Mouse (Mus musculus) embryo, embryonic 10.5 days (tissue): ENCODE results near the gene Macrod1.
A peak's percentile ranks its signal among the peaks of the same experiment; 100 is the strongest.
"Not testable (repeated sequence)": the region's sequence is repeated elsewhere in the genome, so short reads cannot be mapped to it uniquely, and the experiment has no call there.

ENCODE experiments used
- DNase-seq: peaks from one replicate; pipeline ENCODE4 v3.0.0-alpha.2; 2015; ENCODE audit warnings: low spot score

Gene Macrod1

DNA sequence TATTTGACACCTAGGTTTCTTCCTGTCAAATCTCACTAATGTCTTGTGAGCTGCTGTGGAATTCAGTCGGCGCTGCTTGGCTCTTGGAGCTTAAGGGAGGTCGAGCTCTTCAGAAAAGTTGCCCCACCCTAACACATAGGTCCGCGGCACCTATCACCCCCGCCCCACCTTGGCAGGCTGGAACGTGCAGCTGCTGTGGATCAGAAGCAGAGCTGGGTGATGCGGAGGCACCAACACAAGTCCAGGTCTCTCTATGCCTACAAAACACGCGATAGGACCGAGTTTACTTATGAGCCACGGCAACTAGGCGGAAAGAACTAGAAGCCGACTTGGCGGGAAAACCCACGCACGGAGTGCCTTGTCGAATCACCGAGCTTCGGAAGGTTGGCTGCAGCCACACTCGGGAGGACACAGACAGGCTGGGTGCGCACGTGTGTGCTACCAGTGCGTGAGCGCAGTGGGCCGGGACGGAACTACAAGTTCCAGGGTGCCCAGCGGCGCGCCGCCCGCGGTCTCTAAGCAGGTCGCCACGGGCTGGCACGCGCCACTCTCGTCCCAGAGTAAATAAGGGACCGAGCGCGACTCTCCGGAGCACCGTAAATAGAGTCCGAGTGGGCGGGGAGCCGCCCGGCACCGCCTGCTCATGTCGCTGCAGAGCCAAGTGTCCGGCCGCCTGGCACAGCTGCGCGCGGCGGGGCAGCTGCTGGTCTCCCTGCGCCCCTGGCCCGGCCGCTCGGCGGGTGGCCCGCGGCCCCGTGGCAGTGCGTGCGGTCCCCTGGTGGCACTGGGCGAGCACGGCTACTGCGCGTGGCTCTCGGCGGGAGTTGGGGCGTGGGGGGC is at the start of gene Macrod1:
Gene Macrod1 (plus strand): TSS at position 563 of the 840 bp plus-strand sequence.
- DNase-seq: peak; percentile 79

DNA sequence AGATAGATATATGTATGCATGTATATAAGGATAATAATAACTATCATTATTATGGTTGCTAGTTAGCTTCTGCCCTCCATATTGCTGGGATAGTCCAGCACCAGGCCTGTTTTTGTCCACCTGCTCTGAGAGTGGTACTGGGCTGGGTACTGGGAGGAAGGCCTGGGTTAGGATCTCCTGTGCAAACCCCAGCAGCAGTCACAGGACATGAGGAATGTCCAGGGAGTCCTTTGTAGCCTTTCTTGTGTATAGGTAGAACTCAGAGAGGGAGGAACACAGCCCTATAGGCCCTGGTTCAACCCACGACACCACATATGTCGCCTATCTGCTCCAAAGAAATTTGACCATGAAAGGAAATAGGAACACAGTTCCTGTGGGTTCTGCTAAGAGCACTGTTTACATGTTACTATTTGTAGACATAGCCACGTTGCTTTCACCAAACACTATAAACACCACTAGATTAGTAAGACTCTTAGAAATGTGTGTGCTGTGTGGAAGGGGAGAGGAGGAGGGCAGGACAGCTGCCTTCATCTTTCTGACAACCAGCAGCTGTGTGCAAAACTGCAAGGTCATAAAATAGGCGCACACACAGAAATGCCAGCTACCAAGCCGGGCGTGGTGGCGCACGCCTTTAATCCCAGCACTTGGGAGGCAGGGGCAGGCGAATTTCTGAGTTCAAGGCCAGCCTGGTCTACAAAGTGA is 49.6 kb upstream of the Macrod1 start:
- no peak for DNase-seq

DNA sequence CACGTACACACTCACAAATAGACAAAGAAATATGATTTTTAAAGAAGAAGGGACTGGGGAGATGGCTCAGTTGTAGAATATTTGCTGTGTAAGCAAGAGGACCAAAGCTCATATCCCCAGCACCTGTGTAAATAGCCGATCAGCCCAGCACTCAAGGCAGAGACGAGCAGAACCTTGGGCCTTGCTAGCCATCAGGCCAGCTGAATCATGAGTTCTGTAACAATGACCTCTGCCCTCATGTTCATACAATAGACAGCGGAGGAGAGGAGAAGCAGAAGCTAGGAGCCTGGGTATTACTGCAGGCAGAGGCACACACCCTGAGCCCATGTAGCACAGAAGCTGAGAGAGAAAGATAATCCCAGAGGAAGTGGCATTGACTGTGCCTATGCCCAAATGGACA is 44.2 kb upstream of the Macrod1 start:
- no peak for DNase-seq

DNA sequence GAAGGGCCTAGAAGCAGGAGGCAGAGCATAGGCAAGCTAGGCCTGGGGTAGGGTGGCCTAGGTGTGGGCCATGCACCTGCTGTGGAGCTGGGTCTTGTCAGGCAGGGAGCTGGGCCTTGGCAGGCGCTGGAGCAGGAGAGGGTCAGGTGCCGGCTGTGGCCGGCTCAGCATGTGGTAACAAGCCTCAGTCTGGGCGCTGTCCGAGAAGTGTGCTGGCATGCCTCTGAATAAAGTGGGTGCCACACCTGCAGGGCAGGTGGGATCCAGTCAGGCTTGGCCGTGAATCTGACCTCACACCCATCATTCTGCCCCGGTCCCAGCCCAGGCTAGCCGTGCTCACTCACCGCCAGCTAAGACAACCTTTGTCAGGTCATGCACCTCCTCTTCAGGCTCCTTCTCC is 42.6 kb upstream of the Macrod1 start:
- DNase-seq: no peak

DNA sequence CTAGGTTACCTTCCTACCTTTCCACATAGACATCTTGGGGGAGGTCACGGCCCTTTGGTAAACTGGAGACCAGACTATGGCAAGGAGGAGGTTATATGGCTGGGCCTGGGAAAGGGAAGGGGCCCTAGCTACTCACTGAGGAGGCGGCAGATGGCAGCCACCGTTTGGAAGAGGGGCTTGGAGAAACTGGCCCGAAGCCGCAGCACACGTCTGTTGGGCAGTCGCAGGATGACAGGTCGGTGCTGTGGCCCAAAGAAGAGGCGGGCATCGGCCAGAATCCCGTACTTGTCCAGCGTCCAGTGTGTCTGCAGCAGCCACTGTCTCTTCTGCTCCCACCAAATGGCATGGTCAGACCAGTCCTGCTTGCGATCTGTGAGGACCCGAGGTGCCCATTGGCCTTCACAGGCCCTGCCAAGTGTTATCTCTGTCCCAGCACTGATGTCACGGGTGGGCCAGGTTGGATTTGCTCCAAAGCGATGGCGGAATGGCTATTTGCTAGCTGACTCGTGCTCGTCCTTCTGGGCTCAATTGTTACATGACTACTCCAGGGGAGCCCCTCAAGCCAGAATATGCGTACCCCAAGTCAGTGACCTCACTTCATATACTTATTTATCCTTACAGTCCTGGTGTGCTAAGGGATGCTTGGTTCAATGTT is 42.0 kb upstream of the Macrod1 start:
- no peak for DNase-seq

DNA sequence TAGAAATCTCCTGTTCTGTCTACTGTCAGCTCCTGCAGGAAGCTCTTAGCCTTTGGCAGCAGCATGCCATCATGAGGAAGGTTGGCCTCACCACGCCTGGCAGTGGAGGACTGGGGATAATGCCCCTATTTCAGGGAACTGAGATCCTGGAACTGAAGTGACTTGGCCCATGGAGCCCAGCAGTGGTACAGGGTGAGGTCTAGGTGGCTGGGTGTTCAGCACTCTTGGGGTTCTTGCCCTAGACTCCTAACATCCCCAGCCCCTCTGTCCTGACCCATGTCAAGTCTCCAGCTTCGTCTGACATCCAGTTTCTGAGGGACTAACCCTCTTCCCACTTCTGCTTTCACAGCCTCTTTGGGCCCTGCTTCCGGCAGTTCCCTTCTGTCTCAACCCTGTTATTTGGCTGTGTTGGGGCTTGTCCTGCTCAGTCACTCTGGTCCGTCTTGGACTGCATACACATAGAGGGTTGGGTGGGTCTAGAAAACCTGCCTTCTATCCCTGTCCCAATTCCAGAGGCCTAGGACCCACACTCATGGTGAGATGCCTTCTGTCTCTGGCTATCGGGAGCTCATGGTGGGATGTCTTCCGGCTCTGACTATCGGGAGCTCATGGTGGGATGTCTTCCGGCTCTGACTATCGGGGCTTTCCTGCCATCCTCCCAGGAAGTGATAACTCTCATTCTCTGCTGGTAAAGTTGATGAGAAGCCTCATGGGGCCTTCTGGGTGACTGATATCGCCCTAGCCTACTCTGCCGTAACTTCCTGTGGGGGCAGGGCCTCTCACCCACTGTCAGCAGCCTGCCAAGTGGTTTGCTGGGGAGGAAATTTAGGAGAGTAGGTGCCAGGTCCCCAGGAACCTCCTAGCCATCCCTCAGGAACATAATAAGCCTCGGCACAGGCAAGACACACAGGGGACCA is 38.8 kb upstream of the Macrod1 start:
- no peak for DNase-seq

DNA sequence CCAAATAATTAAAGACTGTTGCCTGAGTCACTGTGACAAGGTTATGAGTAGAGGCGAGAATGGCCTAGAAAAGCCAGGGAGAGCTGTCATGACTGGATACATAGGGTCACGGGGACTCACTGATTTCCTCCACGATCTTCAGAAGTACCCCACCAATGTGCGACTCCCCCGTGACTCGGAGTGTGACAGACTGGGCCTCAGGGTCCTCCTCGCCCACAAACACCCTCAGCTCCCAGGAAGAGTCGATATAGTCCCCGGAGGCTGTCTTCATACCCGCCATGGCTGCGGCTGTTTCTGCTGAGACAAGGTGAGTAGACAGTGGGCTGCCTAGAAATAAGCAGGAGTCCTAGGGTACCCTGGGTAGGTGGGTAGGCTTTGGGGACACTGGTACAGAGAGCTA is 38.1 kb upstream of the Macrod1 start:
- DNase-seq: no peak

DNA sequence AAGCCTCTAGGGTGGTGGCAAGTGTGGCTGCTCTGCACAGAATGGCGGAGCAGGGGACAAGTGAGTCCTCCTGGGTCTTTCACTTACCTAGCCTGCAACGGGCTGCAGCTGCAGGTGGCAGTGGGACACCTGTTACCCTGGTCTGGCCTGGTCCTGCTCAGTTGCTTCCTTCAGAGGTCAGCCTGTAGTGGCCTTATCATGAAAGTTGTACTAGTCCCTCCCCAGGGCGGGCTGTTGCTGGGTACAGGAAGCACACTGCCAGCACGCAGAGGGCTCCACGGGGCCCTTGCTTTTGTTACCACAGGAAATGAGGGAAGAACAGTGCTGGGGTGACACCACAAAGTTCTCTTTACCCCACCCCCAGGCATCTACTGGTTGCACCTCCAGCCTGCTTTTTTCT is 37.4 kb upstream of the Macrod1 start, which contains the start of gene Fermt3:
Gene Fermt3 (minus strand): TSS at position 279 of the 400 bp plus-strand sequence.
- DNase-seq: peak; percentile 7

DNA sequence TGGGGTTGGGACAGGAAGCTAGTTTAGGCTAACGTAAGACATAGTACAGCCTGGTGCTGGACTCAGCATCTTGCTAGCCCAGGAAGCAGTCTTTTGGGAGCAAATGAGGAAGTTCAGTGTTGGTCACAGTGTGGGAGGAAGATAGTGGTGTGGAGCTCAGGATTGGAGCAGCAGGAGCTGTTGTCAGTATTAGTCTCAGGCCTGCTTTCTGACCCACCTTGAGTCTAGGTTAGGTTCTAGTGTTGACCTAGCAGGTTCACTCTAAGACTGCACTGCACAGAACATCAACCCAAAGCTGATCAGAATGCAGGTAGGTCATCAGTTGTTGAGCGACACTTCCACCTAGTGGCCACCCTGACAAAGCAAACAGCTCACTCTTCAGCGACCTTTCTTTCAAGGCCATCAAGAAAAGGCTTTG is 36.4 kb upstream of the Macrod1 start:
- peak; percentile 69 for DNase-seq

DNA sequence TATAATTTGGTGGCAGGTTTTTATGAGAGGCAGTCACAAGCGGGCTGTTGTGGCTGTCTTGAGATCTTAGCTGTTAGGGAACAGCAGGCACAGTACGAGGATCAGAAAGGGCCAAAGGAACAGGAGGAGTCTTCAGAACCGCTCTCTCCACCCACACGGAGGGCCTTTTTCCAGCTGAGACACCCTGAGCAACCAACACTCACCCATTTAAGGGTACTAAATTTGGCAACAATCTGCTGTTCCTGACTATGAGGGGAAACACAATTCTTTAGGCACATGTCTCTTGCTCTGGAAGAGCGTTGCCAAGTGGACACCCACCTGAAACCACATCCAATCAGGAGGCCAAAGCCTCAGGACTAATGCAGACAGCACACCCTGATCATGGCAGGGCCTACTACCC is 27.1 kb upstream of the Macrod1 start:
- DNase-seq: no peak

DNA sequence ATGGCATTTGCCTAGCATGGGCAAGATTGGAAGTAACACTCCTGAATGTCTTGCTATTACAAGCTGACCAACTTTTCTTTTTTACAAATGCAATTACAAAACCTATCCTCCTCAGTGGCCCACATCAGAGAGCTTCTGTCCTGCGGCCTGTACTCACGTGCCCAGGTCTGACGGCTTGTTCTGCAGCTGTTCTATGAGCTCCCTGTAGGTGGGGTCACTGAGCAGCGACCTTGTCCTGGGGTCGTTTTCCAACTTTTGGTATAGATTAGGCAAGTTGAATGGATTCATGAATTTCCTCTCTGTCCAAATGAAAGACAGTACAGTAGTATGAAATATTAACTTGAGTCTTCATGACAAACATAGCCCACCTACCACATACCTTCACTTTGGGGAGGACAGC is 22.6 kb upstream of the Macrod1 start:
- DNase-seq: no peak

DNA sequence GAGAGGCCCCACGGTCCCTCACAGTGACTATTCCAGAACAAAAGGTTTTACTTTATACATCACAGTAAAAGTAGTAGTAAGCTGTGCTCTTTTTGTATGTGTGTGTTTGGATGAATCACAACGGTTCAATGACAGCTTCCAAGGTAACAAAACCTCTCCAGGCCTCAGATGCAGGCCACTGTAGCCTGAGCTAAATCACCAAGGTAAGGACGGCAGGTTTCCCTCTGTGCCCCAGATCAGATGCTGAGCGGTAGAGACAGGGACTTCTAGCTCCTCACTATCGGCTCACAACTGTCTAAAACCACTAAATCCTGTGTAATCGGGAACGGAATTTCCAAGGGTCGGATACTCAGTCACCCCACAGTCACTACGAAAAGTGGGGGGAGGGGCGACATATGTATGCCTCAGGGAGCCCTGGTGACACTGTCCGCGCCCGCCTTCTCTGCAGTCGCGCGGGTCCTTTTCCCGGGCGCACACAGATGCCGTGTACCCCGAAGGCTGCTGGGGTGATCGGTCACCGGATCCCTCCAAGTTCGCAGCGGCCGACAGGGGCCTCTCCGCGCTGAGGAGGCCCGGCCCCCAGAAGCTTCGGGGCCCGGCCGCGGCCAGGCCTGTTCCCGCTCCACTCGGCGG is 17.4 kb upstream of the Macrod1 start:
- DNase-seq: peak; percentile 75

DNA sequence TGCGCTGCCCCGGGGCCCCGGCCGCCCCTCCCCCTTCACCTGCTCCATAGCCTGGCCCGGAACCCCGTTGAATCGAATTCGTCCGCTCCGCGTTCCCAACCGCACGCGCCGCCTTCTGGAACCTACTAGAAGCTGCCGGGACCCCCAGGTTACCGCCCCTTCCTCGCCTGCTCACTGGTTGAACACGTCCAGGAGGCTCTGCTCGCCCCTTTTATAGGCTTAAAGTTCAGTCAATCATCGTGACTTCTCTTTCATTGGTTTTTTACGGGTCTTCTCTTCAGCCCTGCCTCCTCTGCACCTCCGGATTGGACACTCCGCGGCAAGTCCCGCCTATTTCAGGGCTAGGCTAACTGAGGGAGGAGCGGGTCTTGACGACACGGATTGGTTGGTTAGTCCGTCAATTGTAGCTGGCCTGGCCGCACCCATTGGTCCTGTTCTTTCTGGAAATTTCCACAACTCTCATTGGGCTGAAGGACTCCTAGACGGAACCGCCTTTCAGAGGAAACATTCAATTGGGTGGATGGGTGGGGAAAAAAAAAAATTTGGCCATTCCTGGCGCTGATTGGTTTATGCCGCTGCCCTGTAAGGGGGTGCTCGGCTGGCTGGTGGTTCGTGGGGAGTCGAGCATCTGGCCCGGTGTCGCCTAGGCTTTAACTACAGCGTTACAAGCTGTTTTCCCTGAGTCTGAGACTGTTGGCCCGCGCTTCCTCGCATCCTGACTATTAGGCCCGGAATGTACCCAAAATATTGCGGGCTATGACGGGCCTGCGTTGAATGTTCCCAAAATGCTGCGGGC is 16.6 kb upstream of the Macrod1 start, which contains the start of gene Stip1:
Gene Stip1 (minus strand): TSS at position 127 of the 796 bp plus-strand sequence.
- peak; percentile 100 for DNase-seq

DNA sequence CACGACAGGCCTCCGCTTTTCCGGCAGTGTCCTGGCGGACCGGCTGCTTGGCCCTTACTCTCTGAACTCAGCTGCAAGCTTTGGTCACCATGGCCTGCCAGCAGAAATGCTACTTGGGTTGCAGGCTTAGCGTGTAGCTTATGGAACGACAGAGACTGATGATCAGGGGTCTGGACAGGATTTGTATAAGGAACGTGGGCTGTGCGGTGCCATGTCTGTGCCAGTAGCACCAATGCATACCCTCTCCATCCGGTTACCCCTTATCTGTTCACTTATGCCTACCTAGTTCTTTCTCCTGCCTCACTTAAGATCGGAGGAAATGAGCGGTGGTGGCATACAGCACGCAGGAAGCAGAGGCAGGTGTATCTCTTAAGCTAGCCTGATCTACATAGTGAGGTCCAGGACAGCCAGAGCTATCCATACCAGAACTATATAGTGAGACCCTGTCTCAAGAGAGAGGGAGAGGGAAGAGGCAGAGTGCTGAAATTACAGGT is 15.9 kb upstream of the Macrod1 start:
- no peak for DNase-seq

DNA sequence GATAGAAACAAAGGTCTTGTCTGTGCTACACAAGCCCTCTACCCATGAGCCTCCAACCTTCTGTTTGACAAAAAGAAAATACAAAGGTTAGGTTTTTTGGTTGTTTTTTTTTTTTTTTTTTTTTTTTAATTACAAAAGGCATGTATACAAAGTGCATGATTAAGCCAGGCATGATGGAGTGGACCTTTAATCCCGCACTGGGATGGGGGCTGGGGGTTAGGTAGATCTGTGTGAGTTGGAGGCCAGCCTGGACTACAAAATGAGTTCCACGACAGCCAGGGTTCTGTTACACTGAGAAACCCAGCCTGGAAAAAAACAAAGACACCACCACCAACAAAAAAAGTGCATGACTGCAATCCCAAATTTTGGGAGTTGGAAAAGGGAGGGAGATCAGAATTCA is 15.4 kb upstream of the Macrod1 start:
- DNase-seq: no peak

DNA sequence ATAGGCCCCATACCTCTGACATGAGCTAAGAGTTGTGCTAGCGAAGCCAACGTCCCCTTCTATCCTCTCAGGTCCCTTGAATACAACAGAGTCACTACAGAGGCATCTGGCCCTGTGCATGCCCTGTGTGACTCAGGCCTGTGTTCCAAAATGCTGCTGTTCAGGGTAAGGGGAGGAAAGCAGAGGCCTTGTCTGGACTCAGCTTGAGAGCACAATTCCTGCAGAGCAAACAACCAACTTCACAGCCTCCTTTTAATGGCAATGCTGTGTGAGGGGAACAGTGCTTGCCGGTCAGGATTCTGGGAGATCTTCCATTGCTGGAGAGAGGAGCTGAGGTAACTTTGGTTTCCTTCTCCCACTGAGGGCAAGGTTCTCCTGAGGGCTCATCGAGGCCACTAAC is 12.3 kb upstream of the Macrod1 start:
- no peak for DNase-seq

DNA sequence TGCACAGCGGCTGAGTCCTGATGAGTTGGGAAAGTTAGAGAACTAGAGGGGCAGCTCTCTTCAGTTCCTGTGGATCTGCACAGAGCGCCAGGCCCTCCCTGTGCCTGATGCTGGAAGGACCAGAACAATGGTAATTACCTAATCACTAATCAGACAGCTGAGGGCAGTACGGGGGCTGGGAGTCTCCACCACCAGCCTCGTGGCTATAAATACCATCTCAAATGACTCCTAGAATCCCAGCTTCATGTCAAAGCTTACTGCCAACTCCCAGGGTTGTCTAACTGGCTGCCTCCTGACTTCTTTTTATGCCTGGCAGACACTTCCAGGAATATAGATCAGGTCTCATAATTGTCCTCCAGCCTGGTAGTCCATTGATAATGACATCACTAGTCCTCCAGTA is 11.9 kb upstream of the Macrod1 start:
- DNase-seq: no peak

DNA sequence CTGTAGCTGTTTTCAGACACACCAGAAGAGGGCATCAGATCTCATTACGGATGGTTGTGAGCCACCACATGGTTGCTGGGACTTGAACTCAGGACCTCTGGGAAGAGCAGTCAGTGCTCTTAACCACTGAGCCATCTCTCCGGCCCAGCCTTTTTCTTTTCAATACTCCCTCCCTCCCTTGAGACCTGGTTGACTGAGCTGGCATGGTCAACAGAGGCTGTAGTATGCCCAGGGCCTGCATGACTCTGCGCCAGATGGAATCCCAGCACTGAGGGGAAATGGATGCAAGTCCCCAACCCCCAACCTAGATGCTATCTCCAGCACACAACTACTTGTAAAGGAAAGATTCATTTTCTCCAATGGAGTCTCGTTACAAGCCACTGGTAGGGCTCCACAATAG is 3.2 kb upstream of the Macrod1 start:
- DNase-seq: not testable (repeated sequence)

DNA sequence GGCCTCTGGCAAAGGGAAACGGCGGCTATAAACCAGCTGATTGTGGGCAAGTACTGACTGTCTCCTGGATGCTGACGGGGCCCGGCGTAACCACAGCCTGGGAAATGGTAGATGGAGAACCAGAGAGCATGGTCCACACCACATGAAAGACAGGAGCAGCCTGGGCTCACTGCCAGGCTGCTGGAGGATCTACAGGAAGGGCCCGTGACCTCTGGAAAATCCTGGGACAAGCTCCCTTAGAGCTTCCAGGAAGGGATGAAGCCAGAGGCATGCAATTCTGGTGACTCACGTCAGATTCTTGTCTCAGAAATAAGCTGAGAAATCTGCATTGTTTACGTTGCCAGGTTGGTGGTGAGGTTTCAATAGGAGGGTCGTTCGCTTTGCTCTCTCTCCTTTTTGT is 1.8 kb upstream of the Macrod1 start:
- no peak for DNase-seq

DNA sequence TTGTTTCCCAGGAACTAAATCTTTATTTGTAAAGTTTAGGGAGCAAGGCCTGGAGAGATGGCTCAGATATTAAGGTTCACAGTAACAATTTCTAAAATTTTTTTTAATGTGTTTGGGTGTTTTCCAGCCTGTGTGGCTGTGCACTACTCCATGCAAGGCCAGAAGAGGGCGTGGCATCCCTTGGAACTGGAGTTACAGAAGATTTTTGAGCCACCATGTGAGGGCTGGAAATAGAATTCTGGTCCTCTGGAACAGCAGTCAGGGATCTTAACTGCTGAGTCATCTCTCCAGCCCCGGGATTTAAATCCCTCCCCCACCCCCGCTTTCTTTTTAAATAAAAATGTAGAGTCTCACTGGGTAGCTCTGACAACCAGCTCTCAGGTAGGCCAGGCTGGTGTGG is 1.4 kb upstream of the Macrod1 start:
- no peak for DNase-seq
